Mouse (Mus musculus) embryonic facial prominence, embryonic 15.5 days (tissue): ENCODE data around the gene Ugt1a1. TPM values are rescaled to one million over a fixed set of nuclear protein-coding genes. Genes with fewer than 3 reads are reported as not detected.
"Not testable (repeated sequence)": the region's sequence is repeated elsewhere in the genome, so short reads cannot be mapped to it uniquely, and the experiment has no call there.

Experiments used
- ATAC-seq: fragments of 200-750 bp; cut with Nextera tagmentation; 2 replicates; pipeline ENCODE4 v1.8.0; 2017; ENCODE audit warnings: low read depth, moderate TSS enrichment; ENCODE audit not compliant: insufficient number of reproducible peaks, low FRiP score, low TSS enrichment
- H3K27ac ChIP-seq: fragments of 300-500 bp; sonication (generic); replicated peaks from 2 replicates; pipeline ENCODE4 v1.5.1; 2015; ENCODE audit warnings: mild to moderate bottlenecking, inconsistent platforms
- H3K27me3 ChIP-seq: fragments of 300-500 bp; sonication (generic); 2 replicates; pipeline ENCODE4 v1.6.1; 2015; ENCODE audit warnings: inconsistent platforms
- H3K36me3 ChIP-seq: fragments of 300-500 bp; sonication (generic); 2 replicates; pipeline ENCODE4 v1.6.1; 2015; ENCODE audit warnings: mild to moderate bottlenecking, inconsistent platforms
- H3K4me1 ChIP-seq: fragments of 300-500 bp; sonication (generic); 2 replicates; pipeline ENCODE4 v1.6.1; 2015; ENCODE audit warnings: inconsistent platforms
- H3K4me2 ChIP-seq: fragments of 300-500 bp; sonication (generic); replicated peaks from 2 replicates; pipeline ENCODE4 v1.6.1; 2015; ENCODE audit warnings: mild to moderate bottlenecking, inconsistent platforms
- H3K4me3 ChIP-seq: fragments of 300-500 bp; sonication (generic); replicated peaks from 2 replicates; pipeline ENCODE4 v1.5.1; 2015; ENCODE audit warnings: mild to moderate bottlenecking, inconsistent platforms
- H3K9ac ChIP-seq: fragments of 300-500 bp; sonication (generic); 2 replicates; pipeline ENCODE4 v1.6.1; 2015; ENCODE audit warnings: inconsistent platforms
- H3K9me3 ChIP-seq: fragments of 300-500 bp; sonication (generic); replicated peaks from 2 replicates; pipeline ENCODE4 v1.6.1; 2016; ENCODE audit warnings: inconsistent platforms
- WGBS: fragments of 180-500 bp; shearing (Covaris S2); methylation state at CpG from one replicate; pipeline ENCODE4 v1.1.7; 2015; 5-methylcytosine and 5-hydroxymethylcytosine counted together
- polyA plus RNA-seq: library from polyadenylated mRNA; unstranded; fragments of >200 nt; fragmentation: Nextera tagmentation; extraction: Ambion mirVana; gene quantifications from 2 replicates; pipeline ENCODE4 v1.2.1, GENCODE M21; 2015

Gene Ugt1a1
- polyA plus RNA-seq, 1 experiment from 2014 or later = 2.0 TPM

DNA sequence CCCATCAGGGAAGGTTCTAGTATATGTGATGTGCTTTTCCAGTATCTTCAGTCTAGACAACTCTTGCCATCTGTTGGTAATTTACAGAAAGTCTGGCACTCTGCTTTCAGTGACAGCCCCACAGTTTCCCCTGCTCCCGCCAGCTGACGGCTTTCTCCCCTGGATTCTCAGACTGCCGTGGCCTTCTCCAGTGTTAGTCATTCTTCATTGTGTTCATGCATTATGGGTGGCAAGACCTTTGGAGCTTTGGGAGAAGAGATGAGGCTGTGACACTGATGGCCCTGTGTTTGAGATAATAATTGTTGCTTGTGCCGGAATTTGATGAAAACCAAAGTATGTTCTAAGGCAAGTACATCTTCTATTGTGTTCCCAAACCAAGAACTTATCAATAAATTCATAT, 6.8 kb downstream of the Ugt1a1 start:
- H3K9me3 ChIP-seq = peaks cover 32% of the 10 kb centered on the region
- H3K27me3 ChIP-seq = no peaks in the 10 kb centered on the region
- H3K9ac ChIP-seq = no peak overlapping the region
- no peak overlapping the region for H3K4me3 ChIP-seq
- no peaks in the 10 kb centered on the region for H3K36me3 ChIP-seq
- H3K27ac ChIP-seq = no peak overlapping the region
- no peak for ATAC-seq
- no peaks in the 10 kb centered on the region for H3K4me1 ChIP-seq
- 45% methylated on average over 4 of the region's 4 CpGs for WGBS
- no peak overlapping the region for H3K4me2 ChIP-seq

DNA sequence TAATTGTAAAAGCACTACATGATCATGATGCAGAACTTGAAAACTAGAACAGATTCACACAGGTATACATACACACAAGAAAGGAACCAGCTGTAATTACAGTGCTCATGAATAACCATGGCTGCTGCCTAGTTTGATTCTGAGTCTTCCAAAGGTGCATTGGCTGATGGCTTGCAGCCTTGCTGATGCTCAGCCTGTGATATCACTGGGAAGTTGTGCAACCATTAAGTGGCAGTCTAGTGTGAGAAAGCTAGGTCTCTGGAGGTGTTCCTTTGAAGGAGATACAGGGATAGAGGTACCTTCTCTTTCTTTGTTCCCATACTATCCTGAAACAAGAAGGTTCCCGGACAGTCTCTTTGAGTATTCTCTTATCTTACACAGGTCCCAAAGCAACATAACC, 7.3 kb downstream of the Ugt1a1 start:
- Histone ChIP-seq H3K9ac (no peak overlapping the region), H3K9me3 (peaks cover 27% of the 10 kb centered on the region), H3K27me3 (no peaks in the 10 kb centered on the region), H3K36me3 (no peaks in the 10 kb centered on the region), H3K4me3 (no peak overlapping the region), H3K27ac (no peak overlapping the region), H3K4me1 (no peaks in the 10 kb centered on the region), H3K4me2 (no peak overlapping the region)
- 16% methylated on average over 1 of the region's 1 CpGs for WGBS
- ATAC-seq = no peak

DNA sequence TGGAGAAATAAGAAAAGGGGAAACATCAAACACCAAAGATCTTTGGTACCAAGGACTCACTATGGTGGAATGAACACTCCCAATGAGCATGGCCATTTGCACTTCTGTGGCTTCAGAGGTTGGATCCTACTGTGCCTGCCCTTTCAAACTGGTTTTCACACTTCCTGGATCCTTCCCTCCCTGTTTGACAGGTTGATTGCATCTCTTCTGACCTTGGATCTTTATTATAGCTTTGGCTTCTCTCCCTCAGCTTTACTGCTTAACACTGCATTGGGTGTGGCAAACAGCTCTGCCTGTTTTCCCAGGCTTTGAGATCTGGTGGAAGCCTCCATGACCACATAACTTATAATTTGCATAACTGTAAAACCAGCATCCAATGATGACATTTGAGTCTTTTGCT, 8.6 kb downstream of the Ugt1a1 start:
- H3K36me3 ChIP-seq = no peaks in the 10 kb centered on the region
- H3K27me3 ChIP-seq = no peaks in the 10 kb centered on the region
- ATAC-seq = no peak
- no peak overlapping the region for H3K4me2 ChIP-seq
- no peak overlapping the region for H3K4me3 ChIP-seq
- no peak overlapping the region for H3K27ac ChIP-seq
- H3K4me1 ChIP-seq = no peaks in the 10 kb centered on the region
- peaks cover 17% of the 10 kb centered on the region for H3K9me3 ChIP-seq
- H3K9ac ChIP-seq = no peak overlapping the region

DNA sequence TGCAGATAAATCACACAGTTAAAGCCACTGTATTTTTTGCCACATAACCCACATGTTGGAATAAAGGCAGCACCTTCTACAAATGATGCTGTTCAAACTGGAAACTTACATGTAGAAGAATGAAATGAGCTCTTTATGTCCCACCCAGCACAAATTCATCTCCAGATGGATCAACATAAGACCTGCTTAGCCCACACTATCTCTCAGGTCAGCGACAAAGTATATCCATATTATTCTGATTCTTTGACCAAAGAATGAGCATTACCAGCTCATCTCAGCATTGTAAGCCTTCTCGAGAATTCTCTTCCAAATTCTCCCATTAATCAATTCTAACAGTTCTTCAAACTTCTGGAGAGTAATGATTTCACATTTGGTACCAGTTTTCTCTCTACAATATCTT, 10.5 kb downstream of the Ugt1a1 start:
- 44% methylated on average over 2 of the region's 2 CpGs for WGBS
- peaks cover 23% of the 10 kb centered on the region for H3K9me3 ChIP-seq

DNA sequence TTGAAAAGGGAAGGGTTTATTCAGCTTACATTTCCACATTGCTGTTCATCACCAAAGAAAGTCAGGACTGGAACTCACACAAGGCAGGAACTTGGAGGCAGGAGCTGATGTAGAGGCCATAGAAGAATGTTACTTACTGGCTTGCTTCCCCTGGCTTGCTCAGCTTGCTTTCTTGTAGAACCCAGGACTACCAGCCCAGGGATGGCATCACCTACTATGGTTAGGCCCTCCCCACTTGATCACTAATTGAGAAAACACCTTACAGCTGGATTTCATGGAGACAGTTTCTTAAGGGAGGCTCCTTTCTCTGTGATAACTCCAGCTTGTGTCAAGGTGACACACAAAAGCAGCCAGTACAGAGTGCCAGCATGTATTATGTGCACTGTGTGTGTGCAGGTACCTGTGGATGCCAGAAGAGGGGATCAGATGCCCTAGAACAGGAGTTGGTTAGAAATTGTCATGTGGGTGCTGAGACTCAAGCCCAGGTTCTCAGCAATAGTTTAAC, 11.3 kb downstream of the Ugt1a1 start:
- not testable (repeated sequence) for H3K27me3 ChIP-seq, H3K4me1 ChIP-seq, H3K36me3 ChIP-seq, H3K9ac ChIP-seq, H3K4me3 ChIP-seq, H3K27ac ChIP-seq, ATAC-seq, H3K4me2 ChIP-seq
- peaks cover 25% of the 10 kb centered on the region for H3K9me3 ChIP-seq

More for the DNA sequence above, 10.5 kb downstream of the Ugt1a1 start:
- Histone ChIP-seq H3K4me1 (no peaks in the 10 kb centered on the region), H3K36me3 (no peaks in the 10 kb centered on the region), H3K4me3 (no peak overlapping the region), H3K9ac (no peak overlapping the region), H3K4me2 (no peak overlapping the region), H3K27ac (no peak overlapping the region), H3K27me3 (no peaks in the 10 kb centered on the region)
- no peak for ATAC-seq

DNA sequence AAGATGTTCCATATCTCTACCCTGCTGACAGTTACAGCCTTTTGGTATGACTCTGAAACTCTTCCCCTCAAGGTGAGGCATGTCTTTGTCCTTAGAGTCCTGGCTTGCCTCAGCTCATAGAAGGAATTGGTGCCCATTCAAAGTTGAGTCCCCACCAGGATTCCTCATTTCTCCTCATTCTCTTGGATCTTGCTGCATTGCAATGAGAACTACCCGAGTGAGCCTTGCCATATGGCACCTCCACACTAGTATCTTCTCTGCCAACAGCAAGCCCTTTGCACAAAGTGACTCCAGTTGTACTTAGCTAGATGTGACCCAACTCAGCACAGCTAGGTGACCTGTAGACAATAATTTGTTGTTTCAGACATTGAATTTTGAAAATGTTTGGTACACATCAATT, 11.8 kb downstream of the Ugt1a1 start:
- Histone ChIP-seq H3K9me3 (peaks cover 30% of the 10 kb centered on the region), H3K4me3 (no peak overlapping the region), H3K27ac (no peak overlapping the region), H3K27me3 (no peaks in the 10 kb centered on the region), H3K4me1 (no peaks in the 10 kb centered on the region), H3K9ac (no peak overlapping the region), H3K4me2 (no peak overlapping the region), H3K36me3 (no peaks in the 10 kb centered on the region)
- no peak for ATAC-seq
- 48% methylated on average over 1 of the region's 1 CpGs for WGBS

DNA sequence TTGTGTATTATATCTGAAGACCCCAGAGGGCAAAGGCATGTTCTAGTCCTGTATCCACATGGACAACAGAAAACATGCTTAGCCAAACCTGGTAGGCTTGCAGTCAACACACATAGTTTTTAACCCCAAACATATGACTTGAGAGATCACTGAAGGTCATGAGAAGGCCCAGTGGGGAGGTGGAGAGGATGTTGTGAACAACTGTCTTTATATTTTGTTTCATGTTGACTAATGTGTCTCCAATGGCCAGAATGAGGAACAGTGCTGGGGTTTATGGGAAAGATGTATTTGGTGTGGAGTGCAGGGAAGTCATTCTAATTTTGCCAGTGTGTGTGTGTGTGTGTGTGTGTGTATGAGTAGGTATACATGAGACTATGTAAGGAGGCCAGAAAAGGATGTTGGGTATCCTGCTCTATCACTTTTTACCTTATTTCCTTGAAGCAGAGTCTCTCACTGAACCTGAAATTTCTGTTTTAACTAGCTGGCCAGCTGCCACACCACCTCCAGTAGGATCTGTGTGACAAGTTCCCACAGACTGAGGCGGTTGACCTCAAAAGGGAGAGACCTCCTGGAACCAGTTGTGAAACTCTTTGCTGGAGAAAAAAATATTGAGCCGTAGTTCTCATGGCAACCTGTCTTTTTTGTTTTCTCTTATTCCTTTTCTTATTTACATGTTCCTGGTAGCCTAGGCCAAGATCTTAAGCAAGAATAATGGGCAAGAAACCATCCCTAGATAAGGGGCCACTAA, 12.4 kb downstream of the Ugt1a1 start:
- no peak for ATAC-seq

DNA sequence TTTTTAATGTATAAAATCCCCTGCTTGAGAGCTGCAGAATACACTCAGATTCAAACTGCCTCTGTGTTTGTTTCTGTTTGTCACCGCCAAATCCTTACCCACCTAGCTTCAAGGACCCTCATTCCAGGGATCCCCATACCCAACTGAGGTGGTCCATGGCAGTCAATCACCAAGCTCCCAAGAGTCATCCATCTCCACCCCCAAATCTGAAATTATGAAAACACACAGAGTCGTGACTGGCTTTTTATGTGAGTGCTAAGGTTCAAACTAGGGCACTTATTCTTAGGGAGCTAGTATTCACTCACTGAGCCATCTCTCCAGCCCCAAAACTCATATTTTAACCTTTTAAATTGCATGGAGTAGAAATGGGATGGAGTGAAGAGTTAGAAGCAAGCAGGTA, 13.5 kb downstream of the Ugt1a1 start:
- not testable (repeated sequence) for H3K27ac ChIP-seq, H3K27me3 ChIP-seq, H3K36me3 ChIP-seq, H3K9ac ChIP-seq, H3K4me3 ChIP-seq, H3K4me1 ChIP-seq, H3K4me2 ChIP-seq, ATAC-seq
- peaks cover 44% of the 10 kb centered on the region for H3K9me3 ChIP-seq
- 31% methylated on average over 2 of the region's 2 CpGs for WGBS

More for the DNA sequence above, 12.4 kb downstream of the Ugt1a1 start:
- peaks cover 34% of the 10 kb centered on the region for H3K9me3 ChIP-seq
- H3K27me3 ChIP-seq = no peaks in the 10 kb centered on the region
- H3K4me2 ChIP-seq = no peak overlapping the region
- no peaks in the 10 kb centered on the region for H3K36me3 ChIP-seq
- no peak overlapping the region for H3K9ac ChIP-seq
- H3K4me1 ChIP-seq = no peaks in the 10 kb centered on the region
- no peak overlapping the region for H3K27ac ChIP-seq
- 66% methylated on average over 2 of the region's 2 CpGs for WGBS
- H3K4me3 ChIP-seq = no peak overlapping the region

DNA sequence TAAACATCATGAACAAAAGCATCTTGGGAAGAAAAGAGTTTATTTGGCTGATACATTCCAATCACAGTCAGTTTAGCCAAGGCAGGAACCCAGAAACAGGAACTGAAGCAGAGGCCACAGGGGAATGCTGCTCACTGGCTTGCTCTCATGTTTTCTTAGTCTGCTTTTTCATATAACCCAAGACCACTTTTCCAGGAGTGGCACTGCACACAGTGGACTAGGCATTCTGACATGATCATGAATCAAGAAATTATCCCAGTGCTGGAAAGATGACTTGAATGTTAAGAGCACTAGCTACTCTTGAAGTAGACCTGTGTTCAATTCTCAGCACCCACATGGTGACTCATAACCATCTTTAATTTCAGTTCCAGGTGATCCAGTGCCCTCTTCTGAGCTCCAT, 14.0 kb downstream of the Ugt1a1 start:
- ATAC-seq = no peak
- Histone ChIP-seq H3K9ac (no peak overlapping the region), H3K9me3 (peaks cover 48% of the 10 kb centered on the region), H3K27me3 (no peaks in the 10 kb centered on the region), H3K4me2 (no peak overlapping the region), H3K27ac (no peak overlapping the region), H3K36me3 (no peaks in the 10 kb centered on the region), H3K4me3 (no peak overlapping the region), H3K4me1 (no peaks in the 10 kb centered on the region)

DNA sequence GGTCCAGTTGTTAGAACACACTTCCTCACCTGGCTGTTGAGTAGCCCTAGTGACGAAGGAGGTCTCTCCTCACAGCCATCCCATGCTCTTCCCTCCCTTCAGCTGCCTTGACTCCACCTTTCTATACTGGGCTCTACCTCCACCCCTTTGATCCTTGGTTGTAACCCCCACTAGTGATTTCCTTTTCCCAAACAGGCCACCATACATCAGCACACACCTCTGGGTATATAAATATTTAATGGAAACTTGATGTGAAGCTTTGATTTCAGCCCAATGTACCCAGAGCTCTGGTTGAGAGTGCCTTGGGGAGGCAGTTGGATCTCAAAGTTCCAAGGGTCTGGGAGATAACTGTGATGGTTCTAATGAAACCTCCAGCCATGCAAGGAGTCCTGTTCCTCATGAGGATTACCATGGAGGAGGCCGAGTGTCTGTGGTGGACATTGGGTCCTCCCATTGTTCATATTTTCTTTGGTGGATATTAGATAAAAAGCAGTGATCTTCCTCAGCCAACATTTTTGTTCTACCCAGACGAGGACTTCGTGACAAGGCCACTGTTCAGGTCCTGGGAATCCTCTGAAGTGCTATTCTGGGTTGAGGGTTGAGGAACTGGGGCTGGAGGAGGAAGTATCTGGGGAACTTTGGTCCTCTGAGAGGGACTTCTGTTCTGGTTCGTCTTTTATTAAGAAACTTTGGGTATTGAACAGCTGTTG, 15.1 kb downstream of the Ugt1a1 start, which contains the start of gene Mroh2a:
Mroh2a (plus strand) TSS at position 317 of the 710 bp plus-strand sequence.
- 53% methylated on average over 5 of the region's 5 CpGs for WGBS
- Histone ChIP-seq H3K27ac (no peak within 1 kb of the TSS), H3K36me3 (no peaks in the 10 kb centered on the region), H3K4me2 (no peak within 1 kb of the TSS), H3K9ac (no peak within 1 kb of the TSS), H3K4me3 (no peak within 1 kb of the TSS), H3K4me1 (no peaks in the 10 kb centered on the region), H3K27me3 (no peaks in the 10 kb centered on the region), H3K9me3 (peaks cover 58% of the 10 kb centered on the region)
- no peak for ATAC-seq

DNA sequence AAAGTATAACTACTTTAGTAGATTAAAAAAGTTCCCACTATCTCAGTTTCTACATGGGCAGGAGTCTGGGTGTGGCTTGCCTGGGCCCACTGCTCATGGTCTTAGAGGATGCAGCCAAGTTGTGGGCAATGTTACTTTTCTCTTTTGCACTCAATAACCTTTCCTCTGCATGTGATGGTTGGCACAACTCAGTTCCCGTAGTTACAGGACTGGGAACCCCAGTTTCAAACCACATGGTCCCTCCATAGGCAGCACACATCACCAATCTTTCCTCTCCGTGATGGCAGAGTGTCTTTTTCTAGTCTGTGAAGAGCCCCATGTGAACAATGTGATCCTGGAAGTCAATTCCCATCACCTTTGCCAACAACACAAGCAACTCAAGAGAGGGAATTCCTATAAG, 15.7 kb downstream of the Ugt1a1 start:
- Histone ChIP-seq H3K36me3 (no peaks in the 10 kb centered on the region), H3K9me3 (peaks cover 65% of the 10 kb centered on the region), H3K27ac (no peak overlapping the region), H3K4me2 (no peak overlapping the region), H3K27me3 (no peaks in the 10 kb centered on the region), H3K4me3 (no peak overlapping the region), H3K4me1 (no peaks in the 10 kb centered on the region), H3K9ac (no peak overlapping the region)
- ATAC-seq = no peak
- WGBS = 58% methylated on average over 2 of the region's 2 CpGs
